ENCODE assay signal across 18 mouse cellular contexts in genomic region chr9:23368124-23368523, GRCm38 (mm10).
DNase-seq lines count a peak whose midpoint lies in the region; ATAC-seq and TF ChIP-seq lines count a peak whose summit lies in the region.
"Had no signal": no experiment of that assay in that cellular context is flagged by ENCODE, and none has a peak within 500 bp of the region (broad histone marks: within the 10 kb centered on the region; RNA-seq: fewer than 3 reads in every experiment).

No protein-coding gene starts in this region.

- H3K4me1 ChIP-seq in forebrain, postnatal 0 days (ENCODE audit: insufficient read depth) = no peaks in the 10 kb centered on the region
- H3K4me1 ChIP-seq in forebrain, embryonic 16.5 days (replicated peaks; ENCODE audit: control insufficient read depth, insufficient read depth, low read length) = no peaks in the 10 kb centered on the region
- no peaks in the 10 kb centered on the region for H3K4me1 ChIP-seq in midbrain, postnatal 0 days (ENCODE audit: insufficient read depth, low read length)
- H3K4me1 ChIP-seq in midbrain, embryonic 11.5 days (ENCODE audit: control insufficient read depth, insufficient read depth, low read length) = no peaks in the 10 kb centered on the region
- H3K4me1 ChIP-seq: forebrain, embryonic 13.5 days; heart, embryonic 13.5 days had no signal

- no peak overlapping the region for H3K9ac ChIP-seq in forebrain, postnatal 0 days
- H3K9ac ChIP-seq in forebrain, embryonic 16.5 days (replicated peaks; ENCODE audit: low read depth, low read length) = no peak overlapping the region
- H3K9ac ChIP-seq in midbrain, postnatal 0 days (replicated peaks; ENCODE audit: low read length, poor library complexity, severe bottlenecking) = no peak overlapping the region
- H3K9ac ChIP-seq in midbrain, embryonic 11.5 days (ENCODE audit: low read length) = no peak overlapping the region
- H3K9ac ChIP-seq: forebrain, embryonic 13.5 days; heart, embryonic 13.5 days had no signal

- no peaks in the 10 kb centered on the region for H3K27me3 ChIP-seq in forebrain, postnatal 0 days (ENCODE audit: insufficient read depth, low read length)
- no peaks in the 10 kb centered on the region for H3K27me3 ChIP-seq in forebrain, embryonic 16.5 days (replicated peaks; ENCODE audit: control insufficient read depth, insufficient read depth, low read length)
- H3K27me3 ChIP-seq in midbrain, postnatal 0 days (ENCODE audit: insufficient read depth, low read length) = no peaks in the 10 kb centered on the region
- no peaks in the 10 kb centered on the region for H3K27me3 ChIP-seq in midbrain, embryonic 11.5 days (ENCODE audit: control insufficient read depth, insufficient read depth, low read length)
- H3K27me3 ChIP-seq: forebrain, embryonic 13.5 days; heart, embryonic 13.5 days had no signal

- peak; percentile 35; the same call in 1 of the 2 replicates for TF ChIP-seq CTCF in forebrain, postnatal 0 days (IDR thresholded peaks at IDR 0.05; ENCODE audit: low read depth)
- TF ChIP-seq CTCF in layer of hippocampus, adult 2 months (conservative IDR thresholded peaks at IDR 0.05) = peak; percentile 63
- TF ChIP-seq CTCF in midbrain, postnatal 0 days (IDR thresholded peaks at IDR 0.05) = peak; percentile 56

- no peaks in the 10 kb centered on the region for H3K36me3 ChIP-seq in forebrain, postnatal 0 days (ENCODE audit: insufficient read depth)
- no peaks in the 10 kb centered on the region for H3K36me3 ChIP-seq in forebrain, embryonic 16.5 days (ENCODE audit: control insufficient read depth, insufficient read depth)
- H3K36me3 ChIP-seq in midbrain, postnatal 0 days (ENCODE audit: insufficient read depth, low read length) = no peaks in the 10 kb centered on the region
- H3K36me3 ChIP-seq in midbrain, embryonic 11.5 days (ENCODE audit: control insufficient read depth, insufficient read depth, low read length) = no peaks in the 10 kb centered on the region
- H3K36me3 ChIP-seq: embryonic facial prominence, embryonic 10.5 days; heart, embryonic 13.5 days had no signal

- no peak overlapping the region for H3K4me2 ChIP-seq in forebrain, postnatal 0 days (ENCODE audit: low read depth)
- H3K4me2 ChIP-seq in forebrain, embryonic 16.5 days (ENCODE audit: low read length) = no peak overlapping the region
- no peak overlapping the region for H3K4me2 ChIP-seq in midbrain, postnatal 0 days (ENCODE audit: low read depth, low read length, poor library complexity, severe bottlenecking)
- no peak overlapping the region for H3K4me2 ChIP-seq in midbrain, embryonic 11.5 days
- H3K4me2 ChIP-seq: forebrain, embryonic 13.5 days; heart, embryonic 13.5 days had no signal

- no peak overlapping the region for H3K4me3 ChIP-seq in forebrain, postnatal 0 days (ENCODE audit: low read depth, low read length)
- H3K4me3 ChIP-seq in forebrain, embryonic 16.5 days (replicated peaks; ENCODE audit: low read length) = no peak overlapping the region
- no peak overlapping the region for H3K4me3 ChIP-seq in layer of hippocampus, adult 2 months
- H3K4me3 ChIP-seq in midbrain, postnatal 0 days (ENCODE audit: low read depth, low read length) = no peak overlapping the region
- no peak overlapping the region for H3K4me3 ChIP-seq in midbrain, embryonic 11.5 days (ENCODE audit: low read depth, low read length)
- H3K4me3 ChIP-seq: embryonic facial prominence, embryonic 10.5 days; forebrain, embryonic 13.5 days; heart, embryonic 13.5 days had no signal

- ATAC-seq in forebrain, postnatal 0 days = no peak
- ATAC-seq in forebrain, embryonic 16.5 days = no peak
- no peak for ATAC-seq in midbrain, postnatal 0 days (ENCODE audit: low FRiP score)
- no peak for ATAC-seq in midbrain, embryonic 11.5 days (ENCODE audit: low FRiP score)
- ATAC-seq: forebrain, embryonic 13.5 days; hindbrain, embryonic 16.5 days had no signal

- DNase-seq in forebrain, postnatal 0 days = no peak
- DNase-seq in layer of hippocampus, adult 2 months (ENCODE audit: low spot score in 2 of 2) = no peak
- no peak for DNase-seq in layer of hippocampus, adult 11-12 months (ENCODE audit: low spot score)
- peak; percentile 33 for DNase-seq in midbrain, postnatal 0 days (ENCODE audit: low spot score)
- no peak for DNase-seq in midbrain, embryonic 11.5 days (ENCODE audit: low spot score, missing footprints)
- DNase-seq in spleen, adult 12 weeks (ENCODE audit: low spot score) = no peak
- DNase-seq: adrenal gland, adult 2 months; adrenal gland, postnatal 25 days; cerebellum, adult 2 months; cerebellum, postnatal 10 days; gastrocnemius, postnatal 36 days; heart, adult 11 months; heart, postnatal 36 days had no signal

- no peaks in the 10 kb centered on the region for H3K9me3 ChIP-seq in forebrain, postnatal 0 days (ENCODE audit: low read length)
- H3K9me3 ChIP-seq in forebrain, embryonic 16.5 days (ENCODE audit: control insufficient read depth, low read length) = no peaks in the 10 kb centered on the region
- no peaks in the 10 kb centered on the region for H3K9me3 ChIP-seq in midbrain, postnatal 0 days (ENCODE audit: low read length)
- no peaks in the 10 kb centered on the region for H3K9me3 ChIP-seq in midbrain, embryonic 11.5 days (ENCODE audit: control insufficient read depth, low read length)
- H3K9me3 ChIP-seq: embryonic facial prominence, embryonic 10.5 days; forebrain, embryonic 13.5 days; heart, embryonic 13.5 days had no signal

- H3K27ac ChIP-seq in forebrain, postnatal 0 days (ENCODE audit: low read depth, low read length) = no peak overlapping the region
- H3K27ac ChIP-seq in forebrain, embryonic 16.5 days (ENCODE audit: low read length) = no peak overlapping the region
- no peak overlapping the region for H3K27ac ChIP-seq in layer of hippocampus, adult 2 months
- no peak overlapping the region for H3K27ac ChIP-seq in midbrain, postnatal 0 days (ENCODE audit: low read depth, low read length)
- H3K27ac ChIP-seq in midbrain, embryonic 11.5 days (ENCODE audit: low read depth, low read length) = no peak overlapping the region
- H3K27ac ChIP-seq: embryonic facial prominence, embryonic 10.5 days; forebrain, embryonic 13.5 days; heart, embryonic 13.5 days had no signal
